Mouse (Mus musculus): ENCODE results near the gene Gpm6b.

The Gpm6b gene

DNA sequence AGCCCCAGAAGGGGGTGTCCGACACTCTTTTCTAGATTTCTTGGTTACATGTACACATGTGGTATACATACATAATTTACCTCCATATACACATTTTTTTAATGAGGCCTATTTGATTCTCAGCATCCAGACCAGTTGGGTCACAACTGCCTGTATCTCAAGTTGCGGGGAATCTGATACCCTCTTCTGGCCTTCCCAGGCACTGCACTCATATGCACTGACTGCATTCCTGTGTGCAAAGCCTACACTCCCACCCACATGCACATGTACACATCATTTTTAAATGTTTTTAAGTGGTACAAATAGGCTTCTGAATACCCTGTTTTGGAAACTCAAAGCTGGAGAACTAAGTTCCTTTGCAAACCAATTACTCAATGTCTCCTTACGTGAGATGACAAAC is 54.8 kb downstream of the Gpm6b start:
- POLR2A ChIA-PET, result no interaction called here
- CTCF ChIA-PET, result no interaction called here

DNA sequence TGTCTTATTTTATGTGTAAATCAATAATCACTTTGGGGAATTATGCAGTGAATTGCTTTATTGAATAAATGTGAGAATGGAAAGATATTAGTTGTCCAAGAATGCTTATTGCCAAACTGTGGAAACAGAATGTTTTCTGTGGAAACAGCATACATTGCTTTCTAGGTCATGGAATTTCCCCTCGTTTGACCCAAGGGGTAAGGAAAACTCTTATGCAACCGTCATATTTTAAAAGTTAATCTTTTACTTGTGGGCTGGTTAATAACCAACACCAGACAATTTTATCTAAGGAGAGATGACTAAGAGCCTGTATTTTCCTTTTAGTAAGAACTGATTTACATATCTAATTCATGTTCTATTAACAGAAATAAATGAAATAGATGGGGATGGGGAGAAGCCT is 64.1 kb downstream of the Gpm6b start:
- CTCF ChIA-PET, result no interaction called here

DNA sequence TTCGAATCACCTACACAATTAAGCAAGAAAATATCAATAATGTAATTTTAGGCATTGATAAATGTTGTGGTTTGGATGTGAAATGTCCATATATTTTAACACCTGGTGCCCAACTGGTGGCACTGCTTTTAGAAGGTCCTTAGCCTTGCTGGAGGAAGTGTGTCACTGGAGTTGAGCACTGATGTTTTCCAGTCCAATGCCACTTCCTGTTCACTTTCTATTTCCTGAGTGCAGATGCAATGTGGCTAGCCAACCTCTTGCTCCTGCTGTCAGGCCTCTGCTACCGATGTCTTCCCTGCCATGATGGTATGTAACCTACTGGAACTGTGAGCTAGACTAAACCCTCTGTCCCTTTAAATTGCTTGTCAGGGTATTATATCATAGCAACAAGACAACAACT is 65.6 kb downstream of the Gpm6b start:
- ChIA-PET CTCF (no interaction called here), POLR2A (interaction anchor here in 1 of 4 experiments (1.1 kb wide), 1 partner anchor 243 kb away, joined by 3 read pairs; no protein-coding TSS in a partner anchor)

More for the DNA sequence above, 64.1 kb downstream of the Gpm6b start:
- POLR2A ChIA-PET, result no interaction called here

DNA sequence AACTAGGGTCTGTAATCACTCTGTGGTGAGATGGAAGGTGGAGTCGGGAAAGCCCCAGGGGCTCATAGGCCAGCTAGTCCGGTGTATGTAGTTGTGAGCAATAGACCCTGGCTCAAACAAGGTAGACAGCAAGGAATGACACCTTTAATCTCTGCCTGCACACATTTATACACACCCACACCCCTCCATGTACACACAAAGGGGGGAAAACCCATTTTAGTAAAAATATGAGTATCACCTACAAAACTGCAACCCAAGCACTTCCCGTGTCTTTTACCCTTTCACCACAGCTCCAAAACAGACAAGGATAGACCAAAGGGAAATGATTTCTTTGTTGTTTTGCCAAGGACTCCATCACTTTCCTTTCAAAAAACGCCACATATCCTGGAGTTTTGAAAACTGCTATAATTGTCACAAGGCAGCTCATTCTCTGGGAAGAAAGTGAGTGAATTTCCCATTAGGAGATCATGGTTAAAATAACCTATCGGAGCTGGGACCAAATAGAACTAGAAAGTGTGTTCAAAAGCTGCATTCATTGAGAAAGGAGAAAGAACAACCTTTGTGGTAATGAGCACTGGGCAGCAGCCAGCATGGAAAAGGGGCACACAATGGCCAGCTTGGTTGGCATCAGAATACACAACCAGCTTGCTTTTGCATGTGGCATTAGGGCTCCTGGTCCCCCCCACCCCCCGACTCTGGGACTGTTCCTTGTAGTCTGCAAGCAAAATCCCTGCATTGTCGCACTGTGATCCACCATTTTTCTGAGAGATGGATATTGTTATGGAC is 68.9 kb downstream of the Gpm6b start:
- POLR2A ChIA-PET, result no interaction called here
- CTCF ChIA-PET, result no interaction called here

DNA sequence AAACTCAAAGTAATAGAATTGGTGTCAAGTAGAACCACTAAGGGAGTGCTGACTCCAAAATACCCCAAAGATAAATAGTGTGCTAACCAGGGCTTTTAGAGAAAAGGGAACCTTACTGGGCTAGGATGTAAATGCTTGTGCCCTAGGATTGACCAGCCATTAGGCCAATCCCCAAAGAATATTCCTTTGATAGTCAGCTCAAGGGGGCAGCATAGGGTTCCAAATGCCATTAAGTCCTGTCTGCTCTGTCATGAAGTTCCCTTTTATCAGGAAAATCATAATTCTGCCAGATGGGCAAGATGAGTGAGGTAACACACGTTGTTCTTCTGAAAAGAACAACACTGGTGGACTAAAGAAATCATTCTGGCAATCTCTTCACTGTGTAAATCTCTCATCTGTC is 70.1 kb downstream of the Gpm6b start:
- ChIA-PET POLR2A (no interaction called here), CTCF (interaction anchor here in 1 of 4 experiments (0.5 kb wide), 1 partner anchor 90 kb away, joined by 3 read pairs; no protein-coding TSS in a partner anchor)

DNA sequence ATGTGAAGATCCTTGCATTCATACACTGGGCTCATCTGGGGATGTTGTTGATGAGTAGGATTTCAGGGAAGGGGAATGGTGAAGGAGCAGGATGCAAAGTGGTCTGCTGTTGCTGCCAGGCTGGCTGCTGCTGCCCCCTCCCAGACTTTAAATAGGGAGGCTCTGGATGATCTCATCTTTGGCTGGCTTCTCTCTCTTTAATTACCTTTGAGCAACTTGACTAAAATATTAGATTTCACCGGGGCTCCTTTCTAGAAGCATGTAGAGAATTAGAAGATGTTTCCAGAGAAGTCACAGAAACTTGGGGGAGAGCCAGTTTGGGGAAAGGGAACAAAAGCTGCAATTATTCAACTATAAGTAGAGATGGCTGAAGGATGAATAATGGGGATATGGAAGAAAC is 76.5 kb downstream of the Gpm6b start:
- ChIA-PET CTCF (no interaction called here), POLR2A (interaction anchor here in 1 of 4 experiments (0.7 kb wide), 1 partner anchor 126 kb away, joined by 3 read pairs; the partner anchor contains the start of gene Ofd1)

DNA sequence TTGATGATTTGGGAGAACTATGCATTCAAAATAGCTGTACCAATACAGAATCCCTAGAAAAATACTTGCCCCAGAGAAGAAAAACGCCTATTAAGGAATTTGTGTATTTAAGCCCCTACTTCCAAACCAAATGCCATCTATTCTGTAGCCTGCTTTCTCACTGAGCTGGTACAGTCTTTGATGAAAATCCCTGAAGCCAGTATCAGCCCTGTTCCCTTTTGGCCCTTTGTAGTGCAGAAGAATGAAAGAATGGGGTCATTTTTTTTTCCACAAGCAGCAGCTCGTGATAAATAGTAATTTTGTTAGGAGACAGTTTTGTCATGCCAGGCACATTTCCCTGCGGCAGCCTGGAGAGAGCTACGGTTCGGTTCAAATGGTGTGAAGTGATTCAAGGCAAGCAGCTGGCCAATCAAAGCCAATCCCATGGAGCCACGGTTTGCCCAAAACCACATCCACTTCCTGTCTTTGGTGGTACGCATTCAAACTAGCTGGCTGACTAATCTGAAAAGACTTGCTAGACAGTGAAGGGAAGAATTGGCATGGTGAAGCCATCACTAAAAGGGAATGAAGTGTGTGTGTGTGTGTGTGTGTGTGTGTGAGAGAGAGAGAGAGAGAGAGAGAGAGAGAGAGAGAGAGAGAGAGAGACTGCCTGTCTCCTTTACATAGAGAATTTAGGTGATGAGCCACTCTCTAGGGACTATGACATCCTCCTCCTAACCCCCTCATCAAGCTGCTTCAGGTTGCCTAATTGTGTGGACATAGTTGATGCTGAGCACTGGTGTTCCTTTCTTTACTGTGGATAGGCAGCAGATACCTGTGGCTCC is 78.1 kb downstream of the Gpm6b start:
- CTCF ChIA-PET, result no interaction called here
- POLR2A ChIA-PET, result interaction anchor here in 1 of 4 experiments (0.9 kb wide), 1 partner anchor 123 kb away, joined by 3 read pairs; the partner anchor contains the start of gene Trappc2

DNA sequence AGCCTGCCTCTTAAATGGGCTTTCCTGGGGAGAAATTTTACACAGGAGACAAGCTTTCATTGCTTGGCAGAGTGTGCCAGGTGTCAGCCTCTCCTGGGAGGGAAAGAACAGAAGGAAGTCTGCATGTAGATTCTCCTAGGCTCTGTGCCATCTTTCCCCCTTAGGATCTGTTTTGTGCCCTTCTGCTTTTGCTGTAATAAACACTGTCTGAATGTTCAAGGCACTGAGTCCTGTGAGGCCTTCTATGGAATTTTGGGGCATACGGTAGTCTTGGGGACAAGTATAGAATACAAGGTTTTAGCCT is 78.6 kb downstream of the Gpm6b start:
- CTCF ChIA-PET, result no interaction called here
- POLR2A ChIA-PET, result no interaction called here

DNA sequence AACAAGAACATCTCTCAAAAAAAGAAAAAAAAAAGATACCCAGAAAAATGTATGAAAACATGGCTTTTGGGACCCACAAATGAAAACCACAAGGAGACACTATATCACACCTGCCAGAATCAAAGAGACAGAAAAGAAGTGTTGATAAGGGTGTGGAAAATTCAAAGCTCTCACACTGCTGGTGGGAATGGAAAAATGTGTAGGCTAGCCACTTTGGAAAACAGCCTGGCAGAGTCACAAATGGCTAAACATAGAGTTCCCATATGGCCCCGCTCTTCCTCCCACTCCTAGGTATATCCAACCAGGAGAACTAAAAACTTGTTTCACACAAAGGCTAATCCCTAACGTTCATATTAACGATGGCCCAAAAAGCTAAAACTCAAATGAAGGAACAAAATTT is 84.5 kb downstream of the Gpm6b start:
- POLR2A ChIA-PET, result no interaction called here
- CTCF ChIA-PET, result no interaction called here

DNA sequence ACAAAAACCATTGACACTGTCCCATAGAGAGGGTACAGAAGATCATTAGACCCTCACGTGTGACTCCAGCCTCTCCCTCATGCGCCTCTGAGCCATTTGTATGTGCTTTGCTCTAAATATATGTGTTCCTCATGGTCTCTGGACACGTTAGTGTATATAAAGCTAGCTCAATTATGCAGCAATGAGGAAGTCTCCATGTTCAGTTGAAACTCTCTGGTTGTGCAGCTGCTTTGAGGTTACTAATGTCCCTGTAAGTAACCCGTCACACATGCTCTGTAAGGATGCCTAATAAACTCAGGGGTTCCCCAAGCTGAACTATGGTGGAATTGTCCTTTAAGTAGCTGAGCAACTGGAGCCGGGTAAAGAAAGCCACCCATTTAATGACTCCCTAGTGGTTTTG is 88.9 kb downstream of the Gpm6b start:
- CTCF ChIA-PET, result no interaction called here
- POLR2A ChIA-PET, result no interaction called here

DNA sequence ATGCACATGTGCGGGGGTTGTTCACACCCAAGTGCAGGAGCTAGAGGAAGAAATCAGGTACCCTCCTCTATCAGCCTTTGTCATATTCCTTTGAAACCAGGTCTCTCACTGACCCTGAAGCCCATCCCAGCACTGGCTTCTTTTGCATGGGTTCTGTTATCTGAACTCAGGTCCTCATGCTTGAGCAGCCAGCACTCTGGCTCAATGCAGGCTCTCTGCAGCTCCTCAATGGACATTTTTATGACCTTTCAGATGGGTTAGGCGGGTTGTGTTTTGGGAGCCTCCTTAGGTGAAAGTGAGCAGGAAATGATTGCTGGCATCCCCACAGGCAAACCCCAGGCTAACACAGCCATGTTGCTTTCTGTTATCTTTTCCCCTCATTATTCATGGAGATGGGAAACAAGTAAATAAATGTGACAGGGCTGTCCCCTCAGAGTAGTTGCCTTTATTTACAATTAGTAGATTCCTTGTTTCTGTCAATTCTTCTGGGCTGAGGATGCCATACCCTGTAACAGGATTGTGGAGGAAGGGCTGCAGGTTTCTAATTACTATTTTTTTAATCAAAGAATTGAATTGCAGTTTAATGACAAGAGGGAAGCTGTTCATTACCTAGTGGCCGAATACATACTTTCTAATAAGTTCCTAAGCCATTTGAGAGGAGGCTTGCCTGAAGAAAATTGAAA is 89.6 kb downstream of the Gpm6b start:
- POLR2A ChIA-PET, result no interaction called here
- CTCF ChIA-PET, result interaction anchor here in 2 of 4 experiments (0.6 to 1.1 kb wide), 2 partner anchors 160 to 161 kb away, joined by 3 to 4 read pairs; no protein-coding TSS in a partner anchor

DNA sequence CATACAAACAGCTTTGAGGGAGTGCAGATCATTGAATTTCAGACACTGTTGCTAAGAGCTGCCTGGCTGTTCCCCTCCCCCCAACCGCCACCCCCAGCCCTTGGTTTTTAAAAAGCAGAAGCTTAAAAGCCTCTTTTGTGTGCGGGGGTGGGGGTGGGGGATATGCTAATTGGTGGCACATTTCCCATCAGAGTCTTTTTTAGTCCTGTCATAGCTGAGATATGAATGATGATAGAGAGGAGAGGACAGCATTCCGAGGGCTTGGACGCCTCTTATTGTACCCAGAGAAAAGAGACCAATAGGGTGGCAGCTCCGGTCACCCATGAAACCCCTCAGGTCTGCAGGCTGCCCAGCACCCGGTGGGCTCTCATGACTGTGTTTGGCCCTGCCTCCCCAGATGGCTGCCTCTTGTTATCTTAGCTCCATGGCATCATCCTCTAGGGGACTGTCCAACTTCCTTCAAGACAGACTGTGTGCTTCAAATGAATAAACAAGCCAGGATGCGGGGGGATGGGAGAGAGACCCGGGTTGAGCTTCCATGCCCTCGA is 90.3 kb downstream of the Gpm6b start:
- ChIA-PET POLR2A (no interaction called here), CTCF (interaction anchor here in 2 of 4 experiments (0.6 to 1.1 kb wide), 2 partner anchors 161 kb away, joined by 3 to 4 read pairs; no protein-coding TSS in a partner anchor)

DNA sequence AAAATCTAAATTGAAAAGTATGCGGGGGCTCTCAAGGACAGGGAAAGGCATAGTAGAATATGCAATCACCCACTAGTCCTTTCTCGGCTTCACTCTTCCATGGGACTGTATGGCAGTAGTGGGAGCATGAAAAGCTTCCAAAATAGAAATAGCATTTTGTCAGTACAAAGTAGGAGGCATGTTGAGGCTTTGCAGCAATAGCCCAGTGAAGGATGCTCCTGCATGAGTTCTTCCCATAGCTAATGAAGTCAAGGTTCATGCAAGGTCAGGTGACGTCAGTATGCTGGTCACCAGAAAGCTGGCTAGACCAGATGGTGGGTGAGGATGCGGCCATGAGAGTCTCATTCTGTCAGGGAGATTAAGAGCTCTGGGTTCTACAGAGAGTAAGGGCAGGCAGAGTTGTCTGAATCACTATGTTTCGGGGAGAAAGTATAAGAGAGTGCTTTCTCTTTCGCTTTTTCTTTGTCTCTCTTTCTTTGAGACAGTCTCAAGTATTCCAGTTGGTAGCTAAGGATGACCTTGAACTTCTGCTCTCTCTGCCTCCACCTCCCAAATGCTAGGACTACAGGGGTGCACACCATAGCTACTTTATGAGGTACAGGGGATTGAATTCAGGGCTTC is 95.9 kb downstream of the Gpm6b start:
- CTCF ChIA-PET, result no interaction called here

DNA sequence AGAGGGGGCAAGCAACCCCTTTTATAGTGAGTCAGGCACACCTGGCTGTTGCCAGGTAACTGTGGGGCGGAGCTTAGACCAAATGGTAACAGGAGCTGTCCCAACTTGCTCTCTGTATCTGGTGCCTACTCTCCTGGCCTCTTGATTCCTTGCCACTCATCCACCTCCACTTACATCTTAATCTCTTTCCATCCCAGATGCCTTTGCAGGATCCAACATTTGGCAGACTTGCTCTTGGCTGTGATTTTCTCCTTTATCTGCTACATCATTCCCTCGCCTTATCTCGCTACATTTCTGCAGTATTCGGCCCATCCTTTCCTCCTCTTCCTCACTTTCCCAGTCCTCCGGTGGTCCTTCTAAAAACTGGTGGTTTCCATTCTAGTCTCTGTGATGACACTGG is 99.6 kb downstream of the Gpm6b start:
- POLR2A ChIA-PET, result no interaction called here

More for the DNA sequence above, 95.9 kb downstream of the Gpm6b start:
- POLR2A ChIA-PET, result interaction anchor here in 1 of 4 experiments (0.7 kb wide), 1 partner anchor 16 kb away, joined by 4 read pairs; no protein-coding TSS in a partner anchor

DNA sequence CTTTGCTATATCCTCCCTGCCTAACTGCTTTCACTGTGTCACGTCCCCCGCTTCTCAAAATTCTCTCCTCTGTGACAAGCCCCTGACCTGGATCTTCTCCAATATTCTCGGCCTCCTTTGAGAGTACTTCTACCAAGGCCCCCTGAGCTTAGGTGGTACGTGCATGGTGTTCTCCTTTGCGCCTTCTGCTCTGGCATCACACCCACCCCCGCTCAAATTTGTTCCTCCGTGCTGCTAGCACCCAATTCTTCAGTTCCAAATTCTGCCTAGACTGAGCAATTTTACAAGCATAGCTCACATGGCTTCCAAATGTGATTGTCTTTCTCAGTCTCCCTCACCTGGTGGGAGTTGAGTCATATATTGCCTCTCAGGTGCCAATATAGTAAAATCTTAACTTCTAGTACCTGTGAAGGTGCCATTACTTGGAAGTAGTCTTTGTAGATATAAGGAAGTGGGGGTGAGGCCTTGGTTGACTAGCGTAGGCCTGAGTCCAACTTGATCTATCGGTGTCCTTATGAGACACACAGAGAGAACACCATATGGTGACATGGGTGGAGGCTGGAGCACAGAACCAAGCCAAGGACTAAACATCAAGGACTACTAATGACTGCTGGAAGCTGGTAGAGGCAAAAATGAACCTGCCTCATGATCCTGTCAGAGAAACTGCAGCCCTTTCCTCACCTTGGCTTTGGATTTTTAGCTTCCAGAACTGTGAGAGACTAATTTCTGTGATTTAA is 100.2 kb downstream of the Gpm6b start:
- ChIA-PET CTCF (no interaction called here), POLR2A (no interaction called here)

More for the DNA sequence above, 99.6 kb downstream of the Gpm6b start:
- CTCF ChIA-PET, result no interaction called here

DNA sequence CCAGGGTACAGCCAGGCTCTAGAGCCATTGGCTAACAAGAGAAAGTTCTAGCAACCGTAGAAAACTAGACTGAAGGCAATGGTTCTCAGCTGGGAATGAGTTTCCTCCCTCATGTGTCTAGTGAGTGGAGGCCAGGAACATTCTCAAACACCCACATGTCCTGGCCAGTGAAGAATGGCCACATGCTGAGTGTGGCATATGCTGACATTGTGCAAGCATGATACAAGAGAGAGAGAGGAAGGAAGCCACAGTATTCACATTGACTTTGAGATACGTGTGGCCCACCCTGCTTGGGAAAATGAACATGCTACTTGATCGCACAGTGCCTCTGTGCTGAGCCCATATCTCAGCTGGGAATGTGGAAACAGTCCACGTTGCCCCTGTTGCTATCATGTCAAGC is 101.2 kb downstream of the Gpm6b start:
- ChIA-PET POLR2A (no interaction called here), CTCF (no interaction called here)

DNA sequence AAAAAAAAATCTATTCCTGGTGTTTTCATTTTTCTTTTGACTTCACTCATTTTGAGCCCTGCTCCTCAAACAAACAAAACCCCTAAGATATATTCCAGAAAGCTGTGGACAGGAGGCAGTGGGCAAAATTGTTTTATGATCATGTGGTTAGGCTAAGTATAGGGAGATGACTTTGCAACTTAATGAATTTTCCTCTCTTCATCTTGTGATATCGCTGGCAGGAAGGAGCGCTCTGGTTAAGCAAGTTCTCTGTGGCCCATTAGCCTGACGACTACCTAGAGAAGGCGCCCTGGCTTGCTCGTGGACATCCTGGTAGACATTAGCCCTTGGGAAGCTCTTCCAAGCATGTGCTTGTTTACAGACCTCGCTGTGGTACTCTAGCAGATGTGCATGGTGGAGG is 103.1 kb downstream of the Gpm6b start:
- CTCF ChIA-PET, result no interaction called here
- POLR2A ChIA-PET, result no interaction called here

DNA sequence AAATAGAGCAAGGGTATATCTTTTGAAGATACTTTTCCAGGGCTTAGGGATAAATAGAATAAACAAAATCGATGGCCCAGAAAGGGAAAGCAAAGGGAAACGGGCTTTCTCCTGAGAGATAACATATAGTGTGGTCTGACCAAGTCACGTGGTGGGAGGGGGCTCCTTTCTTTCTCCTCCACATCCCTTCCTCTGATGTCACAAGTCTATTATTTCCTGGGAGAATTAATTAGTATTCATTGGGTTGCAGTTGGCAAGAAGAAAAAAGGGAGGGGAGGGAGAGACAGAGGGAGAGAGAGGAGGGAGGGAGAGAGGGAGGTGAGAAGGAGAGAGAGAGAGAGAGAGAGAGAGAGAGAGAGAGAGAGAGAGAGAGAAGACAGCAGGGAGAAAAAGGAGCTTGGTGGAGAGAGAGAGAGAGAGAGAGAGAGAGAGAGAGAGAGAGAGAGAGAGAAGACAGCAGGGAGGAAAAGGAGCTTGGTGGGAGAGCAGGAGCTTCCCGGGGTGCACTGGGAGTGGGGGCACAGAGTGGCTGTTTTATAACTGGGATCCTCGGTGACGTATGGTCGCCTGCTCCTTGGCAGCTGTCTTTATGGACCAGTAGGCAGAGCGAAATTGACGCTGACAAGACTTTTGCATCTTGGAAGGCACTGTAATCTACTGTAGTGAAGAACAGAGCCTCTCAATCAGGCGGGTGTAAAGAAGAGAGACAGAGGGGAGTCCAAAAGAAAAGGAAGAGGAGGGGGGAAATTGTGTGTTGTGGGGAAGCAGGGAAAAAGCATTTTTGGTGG is 105.7 kb downstream of the Gpm6b start:
- CTCF ChIA-PET, result interaction anchor here in 2 of 4 experiments (0.6 to 0.7 kb wide), 2 partner anchors 31 to 70 kb away, joined by 3 read pairs; no protein-coding TSS in a partner anchor
- POLR2A ChIA-PET, result no interaction called here
